Comparison of ENCODE assay signal across 8 mouse cellular contexts in genomic region chr11:4220443-4221400, GRCm38 (mm10). TPM values are rescaled to one million over a fixed set of nuclear protein-coding genes. Genes with fewer than 3 reads are reported as not detected.
DNase-seq lines count a peak whose midpoint lies in the region; ATAC-seq and TF ChIP-seq lines count a peak whose summit lies in the region.

No protein-coding gene starts in this region.

- H3K4me1 ChIP-seq in ES-E14 (ENCODE audit: control insufficient read depth in 2 of 2, insufficient read depth in 2 of 2, low read length in 2 of 2, poor library complexity in 1 of 2): peaks cover 0 to 32% of the 10 kb centered on the region in 2 experiments; a peak in 2 of 4 replicates

- H3K27me3 ChIP-seq in C2C12 (ENCODE audit: control insufficient read depth, insufficient read depth, insufficient read length): no peaks in the 10 kb centered on the region

- peak overlapping the region; percentile 17; the same call in 1 of the 2 replicates for H3K9ac ChIP-seq in ES-E14 (ENCODE audit: insufficient read depth, low read depth, low read length, poor library complexity, severe bottlenecking)

- ATAC-seq in cerebellum, adult (ENCODE audit: insufficient number of reproducible peaks, low FRiP score, low TSS enrichment): 0 out of 2 replicates have a peak, but pooled peaks have one; percentile 43

- DNase-seq in ES-E14 (ENCODE audit: low read depth, low spot score): peak; percentile 80
- peak; percentile 82 for DNase-seq in gastrocnemius, adult 18-20 months (ENCODE audit: low spot score)
- DNase-seq in kidney, postnatal 10 days: peak; percentile 89
- peak; percentile 76 to 77 for DNase-seq in lung, adult 18-20 months
- peak; percentile 57 to 73 for DNase-seq in right cerebral cortex, postnatal 10 days (ENCODE audit: low spot score in 2 of 2)
- DNase-seq in urinary bladder, postnatal 25 days (ENCODE audit: low spot score): peak; percentile 79

- H3K79me3 ChIP-seq in C2C12 (ENCODE audit: low read depth): no peaks in the 10 kb centered on the region

- in situ Hi-C loops in ES-E14 (cut with MboI; ENCODE audit: low sequenced_read_pairs in 2 of 2, unreplicated experiment in 2 of 2): loop anchor here in 1 of 2 experiments (5.0 kb wide), 1 partner anchor 37 kb away; the partner anchor contains the start of gene Lif

- no peak overlapping the region for H3K27ac ChIP-seq in ES-E14 (ENCODE audit: insufficient read depth, low read depth, low read length, poor library complexity, severe bottlenecking)

- TF ChIP-seq CTCF in C2C12 (IDR thresholded peaks at IDR 0.05; ENCODE audit: control insufficient read depth, insufficient read depth, insufficient read length): peak; percentile 72

- H3K79me2 ChIP-seq in C2C12 (ENCODE audit: control insufficient read depth, insufficient read depth): no peaks in the 10 kb centered on the region

- no peaks in the 10 kb centered on the region for H3K9me3 ChIP-seq in ES-E14 (ENCODE audit: control insufficient read depth, insufficient read depth, low read depth, low read length)

- H3K36me3 ChIP-seq in C2C12 (ENCODE audit: control insufficient read depth, insufficient read depth) (no peaks in the 10 kb centered on the region), ES-E14 (ENCODE audit: control insufficient read depth, insufficient read depth, low read length, poor library complexity, severe bottlenecking) (peaks cover 10% of the 10 kb centered on the region; the same call in 1 of the 2 replicates)

- no peak overlapping the region for H3ac ChIP-seq in C2C12 (ENCODE audit: control insufficient read depth, insufficient read length, low read depth)

- no peak overlapping the region for H3K4me3 ChIP-seq in C2C12 (ENCODE audit: insufficient read depth, poor library complexity, severe bottlenecking)
- no peak overlapping the region for H3K4me3 ChIP-seq in ES-E14 (ENCODE audit: insufficient read depth in 1 of 2, low read depth in 1 of 2, low read length in 2 of 2, poor library complexity in 1 of 2, severe bottlenecking in 1 of 2)

TF ChIP-seq in C2C12, 6 proteins besides CTCF, POLR2A, EP300 and RAD21:
- no peak for TF ChIP-seq MAX (IDR thresholded peaks at IDR 0.05)
- no peak for TF ChIP-seq MYOG (IDR thresholded peaks at IDR 0.05; ENCODE audit: control insufficient read depth, extremely low read depth, insufficient read length)
- TF ChIP-seq USF1 (IDR thresholded peaks at IDR 0.05; ENCODE audit: low read depth): no peak
- TF ChIP-seq FOSL1 (IDR thresholded peaks at IDR 0.05; ENCODE audit: insufficient read depth, low read length, poor library complexity, severe bottlenecking): no peak
- no peak for TF ChIP-seq CEBPB (IDR thresholded peaks at IDR 0.05; ENCODE audit: low read depth)
- no peak for TF ChIP-seq MYOD1 (IDR thresholded peaks at IDR 0.05; ENCODE audit: control insufficient read depth, insufficient read length, low read depth)

TF ChIP-seq in ES-E14, 5 proteins besides CTCF, POLR2A, EP300 and RAD21:
- TF ChIP-seq ZNF384 (IDR thresholded peaks at IDR 0.05; ENCODE audit: low read depth, low read length) (no peak), ZC3H11A (IDR thresholded peaks at IDR 0.05; ENCODE audit: borderline replicate concordance, low read depth, low read length) (peak; percentile 93)

RNA-seq across cellular contexts. Expression of gene Castor1, which starts 2.7 kb away (rescaled TPM):
- polyA plus RNA-seq in C2C12 (2012; fragmentation: generic; extraction: Trizol): 1.5 TPM
- total RNA-seq in ES-E14 (2012; rRNA removed): 45.5 and 72.0 TPM in 2 replicates
- 1 to 10 TPM; 1.8 to 2.9 TPM for total RNA-seq in gastrocnemius, adult 18-20 months (2021)

RNA-seq across cellular contexts. Expression of gene Osm, which starts 15.5 kb away (rescaled TPM):
- polyA plus RNA-seq in C2C12 (2012; fragmentation: generic; extraction: Trizol): not detected
- total RNA-seq in ES-E14 (2012; rRNA removed): 0.98 and 1.8 TPM in 2 replicates
- total RNA-seq in gastrocnemius, adult 18-20 months (2021): not detected

RNA-seq across cellular contexts. Expression of gene Tbc1d10a, which starts 34.1 kb away (rescaled TPM):
- polyA plus RNA-seq in C2C12 (2012; fragmentation: generic; extraction: Trizol): 22.4 TPM
- 40.9 and 45.7 TPM in 2 replicates for total RNA-seq in ES-E14 (2012; rRNA removed)
- total RNA-seq in gastrocnemius, adult 18-20 months (2021): 1 to 10 TPM; 3.5 to 3.8 TPM

RNA-seq across cellular contexts. Expression of gene Lif, which starts 36.6 kb away (rescaled TPM):
- polyA plus RNA-seq in C2C12 (2012; fragmentation: generic; extraction: Trizol): 1.0 TPM
- total RNA-seq in ES-E14 (2012; rRNA removed): 6.6 and 7.9 TPM in 2 replicates
- under 1 TPM; 0.11 to 0.21 TPM for total RNA-seq in gastrocnemius, adult 18-20 months (2021)

Comparison
In these comparisons a context has a peak if more than half of its experiments do, and no peak if none do; other contexts are left out.
1. RNA of gene Castor1, which starts 2.7 kb away (total RNA-seq): 45.5 to 72.0 TPM in ES-E14; 1.8 to 2.9 TPM in gastrocnemius, adult 18-20 months; every median in the first group is over 10 times any median in the second.
2. Peak in every context shown above with its lines, with median percentiles within 50 percentile points of each other: DNase-seq.